Mouse (Mus musculus): ENCODE results near the gene Camta1. TPM values are rescaled to one million over a fixed set of nuclear protein-coding genes. Genes with fewer than 3 reads are reported as not detected.
A peak's percentile ranks its signal among the peaks of the same experiment; 100 is the strongest.

Camta1 gene
- polyA plus RNA-seq, 1 experiment, result 27.1 TPM

DNA sequence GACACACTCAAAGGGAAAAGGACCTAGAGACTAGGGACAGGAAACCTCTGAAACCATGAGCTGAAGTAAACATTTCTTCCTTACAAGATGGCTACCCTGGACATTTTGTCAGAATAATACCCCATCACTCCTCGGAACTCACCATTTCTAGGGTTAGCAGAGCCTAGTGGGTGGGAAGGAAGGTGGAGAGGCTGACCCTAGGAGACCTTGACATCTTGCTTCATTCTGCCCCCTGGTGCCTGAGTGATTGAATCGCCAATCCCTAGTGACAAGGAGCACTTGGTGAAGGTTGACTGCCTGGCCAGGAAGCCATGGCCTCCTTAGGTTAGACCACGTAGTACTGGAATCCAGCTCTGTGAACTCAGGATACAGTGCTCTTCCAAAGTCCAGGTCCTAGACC is 576.2 kb downstream of the Camta1 start:
- Histone ChIP-seq H3K4me1 (replicated peaks; ENCODE audit: control insufficient read depth, insufficient read depth, low read length) (no peaks in the 10 kb centered on the region), H3K27me3 (ENCODE audit: control insufficient read depth, insufficient read depth, low read length) (no peaks in the 10 kb centered on the region), H3K27ac (ENCODE audit: control insufficient read depth, insufficient read depth, low read length) (no peak overlapping the region), H3K36me3 (ENCODE audit: control insufficient read depth, insufficient read depth, low read length) (no peaks in the 10 kb centered on the region), H3K4me3 (ENCODE audit: control insufficient read depth, insufficient read depth, low read length) (no peak overlapping the region)
- WGBS, result 60% methylated on average over 3 of the region's 3 CpGs
- TF ChIP-seq CTCF (IDR thresholded peaks at IDR 0.05; ENCODE audit: borderline replicate concordance, control insufficient read depth, extremely low read depth, insufficient read depth, low read length, poor library complexity) (no peak), POLR2A (IDR thresholded peaks at IDR 0.05; ENCODE audit: control insufficient read depth, extremely low read depth, insufficient read depth, low read length, poor library complexity) (no peak)
- no peak for DNase-seq

DNA sequence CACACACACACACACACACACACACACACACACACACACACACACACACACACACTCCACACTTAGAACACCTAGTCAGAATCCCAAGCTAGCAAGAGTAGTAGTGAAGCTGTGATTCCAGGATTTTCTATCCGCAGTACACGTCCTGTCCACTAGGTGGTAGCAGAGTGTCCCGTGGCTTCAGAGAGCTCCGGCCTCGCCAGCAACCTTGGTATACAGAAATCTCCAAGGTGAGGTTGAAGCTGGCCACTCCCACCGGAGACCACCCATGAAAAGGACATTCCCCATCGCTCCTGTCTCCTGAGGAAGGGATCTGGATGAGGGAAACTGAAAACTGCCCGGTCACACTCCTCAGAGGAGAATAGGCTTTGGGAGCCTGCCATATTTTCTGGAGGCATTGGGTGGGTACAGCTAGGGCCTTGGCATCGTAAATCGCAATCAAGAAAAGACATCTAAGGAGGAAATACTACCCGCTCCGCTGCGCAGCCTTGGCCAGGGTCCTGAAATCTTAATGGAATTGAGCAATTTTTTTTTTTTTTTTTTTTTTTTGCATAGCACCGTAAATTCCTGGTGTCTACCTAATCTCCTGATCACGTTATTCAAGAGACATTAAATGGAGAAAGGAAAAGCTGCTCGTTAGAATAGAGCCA is 578.5 kb downstream of the Camta1 start:
- peak; percentile 39 for DNase-seq
- TF ChIP-seq POLR2A (IDR thresholded peaks at IDR 0.05; ENCODE audit: control insufficient read depth, extremely low read depth, insufficient read depth, low read length, poor library complexity), result no peak
- peak; percentile 66; the same call in 1 of the 2 replicates for TF ChIP-seq CTCF (IDR thresholded peaks at IDR 0.05; ENCODE audit: borderline replicate concordance, control insufficient read depth, extremely low read depth, insufficient read depth, low read length, poor library complexity)
- WGBS, result 38% methylated on average over 16 of the region's 16 CpGs
- H3K27me3 ChIP-seq (ENCODE audit: control insufficient read depth, insufficient read depth, low read length), result no peaks in the 10 kb centered on the region
- H3K27ac ChIP-seq (ENCODE audit: control insufficient read depth, insufficient read depth, low read length), result no peak overlapping the region
- H3K4me3 ChIP-seq (ENCODE audit: control insufficient read depth, insufficient read depth, low read length), result no peak overlapping the region
- H3K4me1 ChIP-seq (replicated peaks; ENCODE audit: control insufficient read depth, insufficient read depth, low read length), result no peaks in the 10 kb centered on the region
- no peaks in the 10 kb centered on the region for H3K36me3 ChIP-seq (ENCODE audit: control insufficient read depth, insufficient read depth, low read length)

GRCm38 (mm10) chr4:151282103-151282502 is 579.6 kb downstream of the Camta1 start:
- no peaks in the 10 kb centered on the region for H3K27me3 ChIP-seq (ENCODE audit: control insufficient read depth, insufficient read depth, low read length)
- TF ChIP-seq CTCF (IDR thresholded peaks at IDR 0.05; ENCODE audit: borderline replicate concordance, control insufficient read depth, extremely low read depth, insufficient read depth, low read length, poor library complexity) (no peak), POLR2A (IDR thresholded peaks at IDR 0.05; ENCODE audit: control insufficient read depth, extremely low read depth, insufficient read depth, low read length, poor library complexity) (no peak)
- 84% methylated on average over 14 of the region's 14 CpGs for WGBS
- H3K27ac ChIP-seq (ENCODE audit: control insufficient read depth, insufficient read depth, low read length), result no peak overlapping the region
- no peak overlapping the region for H3K4me3 ChIP-seq (ENCODE audit: control insufficient read depth, insufficient read depth, low read length)
- DNase-seq, result no peak
- H3K36me3 ChIP-seq (ENCODE audit: control insufficient read depth, insufficient read depth, low read length), result no peaks in the 10 kb centered on the region
- no peaks in the 10 kb centered on the region for H3K4me1 ChIP-seq (replicated peaks; ENCODE audit: control insufficient read depth, insufficient read depth, low read length)

DNA sequence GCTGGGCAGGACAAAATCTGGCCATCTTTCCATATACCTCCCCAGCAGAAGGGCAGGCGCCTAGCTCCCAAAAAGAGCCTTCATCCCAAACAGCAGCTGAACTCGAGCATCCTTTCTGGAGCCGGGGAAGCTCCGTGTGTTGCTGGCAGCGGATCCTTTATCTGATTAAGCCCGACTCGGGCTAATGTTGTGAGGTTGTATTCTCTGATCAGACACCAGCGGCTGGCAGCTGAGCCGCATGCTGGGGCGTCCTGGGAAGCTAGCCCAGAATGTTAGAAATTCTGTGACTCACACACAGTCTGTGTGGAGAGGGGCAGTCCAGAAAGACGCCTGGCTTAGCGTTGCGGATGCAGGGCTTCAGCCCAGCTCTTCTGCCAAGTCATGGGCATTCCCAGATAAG is 586.4 kb downstream of the Camta1 start:
- no peak overlapping the region for H3K4me3 ChIP-seq (ENCODE audit: control insufficient read depth, insufficient read depth, low read length)
- no peak overlapping the region for H3K27ac ChIP-seq (ENCODE audit: control insufficient read depth, insufficient read depth, low read length)
- no peaks in the 10 kb centered on the region for H3K4me1 ChIP-seq (replicated peaks; ENCODE audit: control insufficient read depth, insufficient read depth, low read length)
- no peaks in the 10 kb centered on the region for H3K27me3 ChIP-seq (ENCODE audit: control insufficient read depth, insufficient read depth, low read length)
- 79% methylated on average over 13 of the region's 13 CpGs for WGBS
- no peak for DNase-seq
- H3K36me3 ChIP-seq (ENCODE audit: control insufficient read depth, insufficient read depth, low read length), result no peaks in the 10 kb centered on the region
- TF ChIP-seq CTCF (IDR thresholded peaks at IDR 0.05; ENCODE audit: borderline replicate concordance, control insufficient read depth, extremely low read depth, insufficient read depth, low read length, poor library complexity) (no peak), POLR2A (IDR thresholded peaks at IDR 0.05; ENCODE audit: control insufficient read depth, extremely low read depth, insufficient read depth, low read length, poor library complexity) (no peak)

DNA sequence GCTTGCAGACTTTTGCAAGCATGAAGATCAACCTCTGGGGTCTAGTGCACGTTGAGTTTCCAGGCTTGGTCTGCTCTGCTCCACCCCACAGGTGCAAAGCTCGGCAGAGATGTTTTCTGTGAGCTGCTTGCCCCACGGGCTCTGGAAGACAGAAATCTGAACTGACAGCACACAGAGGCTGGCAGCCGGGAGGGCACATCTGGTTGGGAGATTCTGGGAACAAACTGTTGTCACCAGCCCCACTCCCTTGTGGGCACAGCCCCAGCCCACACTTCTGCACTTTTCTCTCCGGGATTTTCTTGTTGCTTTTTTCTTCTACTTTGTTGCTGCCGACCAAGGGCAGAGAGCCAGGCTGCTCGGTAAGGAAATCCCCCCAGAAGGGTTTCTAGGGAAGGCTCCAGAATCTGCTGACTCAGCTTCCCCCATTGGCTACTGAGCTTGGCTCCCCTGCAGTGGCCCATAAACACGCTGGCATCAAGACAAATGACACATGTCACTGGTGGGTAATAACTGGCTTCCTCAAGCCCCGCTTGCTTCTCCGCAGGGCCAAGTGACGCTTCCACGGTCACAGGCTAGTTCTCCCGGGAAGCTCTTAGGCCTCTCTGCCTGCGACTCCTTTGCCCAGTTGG is 597.8 kb downstream of the Camta1 start:
- 67% methylated on average over 14 of the region's 14 CpGs for WGBS
- H3K4me1 ChIP-seq (replicated peaks; ENCODE audit: control insufficient read depth, insufficient read depth, low read length), result no peaks in the 10 kb centered on the region
- H3K27me3 ChIP-seq (ENCODE audit: control insufficient read depth, insufficient read depth, low read length), result no peaks in the 10 kb centered on the region
- H3K4me3 ChIP-seq (ENCODE audit: control insufficient read depth, insufficient read depth, low read length), result no peak overlapping the region
- TF ChIP-seq CTCF (IDR thresholded peaks at IDR 0.05; ENCODE audit: borderline replicate concordance, control insufficient read depth, extremely low read depth, insufficient read depth, low read length, poor library complexity), result no peak
- TF ChIP-seq POLR2A (IDR thresholded peaks at IDR 0.05; ENCODE audit: control insufficient read depth, extremely low read depth, insufficient read depth, low read length, poor library complexity), result no peak
- no peaks in the 10 kb centered on the region for H3K36me3 ChIP-seq (ENCODE audit: control insufficient read depth, insufficient read depth, low read length)
- no peak for DNase-seq
- H3K27ac ChIP-seq (ENCODE audit: control insufficient read depth, insufficient read depth, low read length), result no peak overlapping the region

DNA sequence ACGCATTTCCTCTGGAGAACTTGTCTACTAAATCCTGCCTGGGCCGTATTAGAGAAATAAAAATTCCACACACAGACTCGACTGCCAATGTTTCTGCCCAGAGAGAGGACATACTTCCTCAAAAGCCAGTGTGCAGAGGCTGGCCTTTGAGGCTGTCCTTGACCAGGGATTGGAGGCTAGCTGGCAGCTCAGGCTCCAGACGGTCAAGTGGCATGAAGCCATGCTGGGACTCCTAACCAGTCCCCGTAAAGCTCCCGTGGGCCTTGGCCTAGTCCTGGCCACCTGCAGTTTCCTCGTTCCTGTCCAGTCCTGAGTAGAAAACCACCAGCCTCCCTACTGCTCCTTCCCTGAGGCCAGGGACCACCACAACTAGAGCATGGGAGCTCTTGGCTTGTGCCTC is 598.6 kb downstream of the Camta1 start:
- WGBS, result 73% methylated on average over 7 of the region's 7 CpGs
- H3K27me3 ChIP-seq (ENCODE audit: control insufficient read depth, insufficient read depth, low read length), result no peaks in the 10 kb centered on the region
- no peak overlapping the region for H3K4me3 ChIP-seq (ENCODE audit: control insufficient read depth, insufficient read depth, low read length)
- no peaks in the 10 kb centered on the region for H3K4me1 ChIP-seq (replicated peaks; ENCODE audit: control insufficient read depth, insufficient read depth, low read length)
- no peak for DNase-seq
- TF ChIP-seq POLR2A (IDR thresholded peaks at IDR 0.05; ENCODE audit: control insufficient read depth, extremely low read depth, insufficient read depth, low read length, poor library complexity) (no peak), CTCF (IDR thresholded peaks at IDR 0.05; ENCODE audit: borderline replicate concordance, control insufficient read depth, extremely low read depth, insufficient read depth, low read length, poor library complexity) (no peak)
- H3K36me3 ChIP-seq (ENCODE audit: control insufficient read depth, insufficient read depth, low read length), result no peaks in the 10 kb centered on the region
- H3K27ac ChIP-seq (ENCODE audit: control insufficient read depth, insufficient read depth, low read length), result no peak overlapping the region
